Mouse (Mus musculus) lung, adult 2 months (tissue): Measurements from ENCODE around the gene Nfkbie.

ENCODE experiments used
- CTCF ChIP-seq: fragments of 200-500 bp; IDR thresholded peaks from 2 replicates; pipeline ENCODE4 v1.5.1; 2011; ENCODE audit warnings: mild to moderate bottlenecking, low read length, control low read depth; ENCODE audit not compliant: insufficient read depth
- POLR2A ChIP-seq: fragments of 200-500 bp; IDR thresholded peaks from 2 replicates; pipeline ENCODE4 v1.6.1; 2011; ENCODE audit warnings: low read depth, mild to moderate bottlenecking, control low read depth, low read length, borderline replicate concordance; ENCODE audit errors: extremely low read depth

- TF ChIP-seq CTCF (no peak), POLR2A (no peak)
These were observed 22.7 kb downstream of the Nfkbie start for GRCm38 (mm10) chr17:45578242-45578641.
